Mouse (Mus musculus): Measurements from ENCODE around the gene Abcg5. TPM values are rescaled to one million over a fixed set of nuclear protein-coding genes. Genes with fewer than 3 reads are reported as not detected.

Gene Abcg5
- not detected for total RNA-seq (2022)

DNA sequence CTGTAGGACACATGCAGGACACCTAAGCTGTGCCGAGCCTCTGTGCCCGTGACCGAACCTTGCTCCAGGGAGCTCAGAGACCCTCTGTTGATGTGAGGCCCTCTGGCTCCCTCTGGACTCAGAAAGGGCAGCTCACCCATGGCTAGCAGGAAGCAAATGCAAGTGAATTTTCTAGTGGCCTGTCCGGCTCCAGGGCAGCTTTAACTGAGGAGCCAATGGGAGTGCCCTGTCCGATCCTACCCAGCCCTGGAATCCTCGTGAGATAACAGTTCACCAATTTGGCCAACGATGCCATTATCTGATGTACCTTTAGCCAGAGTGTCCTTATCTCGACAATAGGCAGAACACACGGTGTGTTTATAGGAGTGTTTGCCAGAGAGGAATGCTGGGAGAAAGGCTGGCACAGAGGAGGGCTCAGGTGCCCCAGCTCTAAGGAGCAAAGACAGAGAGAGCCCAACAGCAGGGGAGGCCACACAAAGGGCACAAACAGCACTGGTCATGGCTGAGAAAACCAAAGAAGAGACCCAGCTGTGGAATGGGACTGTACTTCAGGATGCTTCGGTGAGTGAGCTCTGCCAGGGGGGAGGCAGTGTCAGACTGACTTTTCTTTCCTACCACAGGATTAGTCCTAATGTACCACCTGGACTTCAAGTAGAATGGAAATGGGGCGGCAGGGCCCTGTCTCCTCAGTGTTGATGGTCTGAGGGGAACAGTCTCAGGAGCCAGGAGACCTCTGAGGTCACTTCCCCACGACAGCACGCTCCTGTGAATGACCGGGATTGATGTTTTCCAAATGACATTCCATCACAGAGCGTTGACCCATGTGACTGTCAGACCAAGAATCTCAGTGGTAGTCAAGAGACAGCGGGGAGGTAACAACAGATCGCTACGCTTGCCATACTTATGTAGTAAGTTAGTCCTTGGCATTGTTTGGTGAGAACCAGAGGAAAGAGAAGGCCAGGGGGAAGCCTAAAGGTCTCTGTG lies at the start of gene Abcg5:
TSS of gene Abcg5 (minus strand) at position 278 of the 984 bp plus-strand sequence.
- DNase-seq (ENCODE audit: low spot score in 2 of 2) = no peak

GRCm38 (mm10) chr17:84732612-84733011 lies 49.8 kb upstream of the Abcg5 start:
- no peak for DNase-seq (ENCODE audit: low spot score in 2 of 2)

DNA sequence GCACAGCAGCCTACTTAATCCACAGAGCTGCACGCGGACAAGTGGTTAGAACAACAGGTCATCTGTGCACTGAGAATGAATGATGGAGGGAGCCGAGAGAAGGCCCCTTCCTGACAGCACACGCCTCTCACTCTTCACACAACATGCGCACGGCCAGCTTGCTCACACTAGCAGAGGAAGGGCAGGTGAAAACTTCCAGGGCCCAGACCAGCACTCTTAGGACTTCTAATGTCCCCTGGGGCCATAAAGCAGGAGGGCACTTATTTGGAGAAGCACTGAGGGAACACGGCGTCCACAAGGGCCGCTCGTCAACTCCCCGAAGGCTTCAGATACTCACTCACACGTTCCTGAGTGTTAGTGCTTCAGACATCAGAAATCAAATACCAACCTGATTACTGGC lies 48.5 kb upstream of the Abcg5 start:
- DNase-seq (ENCODE audit: low spot score in 2 of 2) = no peak

- DNase-seq (ENCODE audit: low spot score in 2 of 2) = no peak
Measured at GRCm38 (mm10) chr17:84729140-84729539, 46.3 kb upstream of the Abcg5 start.

- no peak for DNase-seq (ENCODE audit: low spot score in 2 of 2)
Measured at GRCm38 (mm10) chr17:84728201-84728911, 45.5 kb upstream of the Abcg5 start.

DNA sequence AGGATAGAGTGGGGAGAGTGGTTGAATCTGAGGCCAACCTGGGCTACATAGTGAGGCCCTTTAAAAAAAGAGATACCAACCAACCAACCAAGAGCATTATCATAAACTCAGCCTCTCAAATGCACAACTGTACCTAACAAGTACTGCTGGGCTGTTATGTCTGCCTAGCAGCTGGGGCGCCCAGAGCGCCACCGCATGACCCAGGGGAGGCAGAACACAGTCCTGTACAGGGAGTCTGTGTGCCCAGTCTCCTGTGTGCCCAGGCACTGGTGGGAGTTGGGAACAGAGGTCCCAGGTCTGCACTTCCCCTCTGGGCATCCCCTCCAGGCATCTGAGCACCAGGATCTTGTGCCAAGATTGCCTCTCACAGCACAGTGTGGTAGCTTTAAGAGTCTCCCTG lies 42.4 kb upstream of the Abcg5 start:
- no peak for DNase-seq (ENCODE audit: low spot score in 2 of 2)

DNA sequence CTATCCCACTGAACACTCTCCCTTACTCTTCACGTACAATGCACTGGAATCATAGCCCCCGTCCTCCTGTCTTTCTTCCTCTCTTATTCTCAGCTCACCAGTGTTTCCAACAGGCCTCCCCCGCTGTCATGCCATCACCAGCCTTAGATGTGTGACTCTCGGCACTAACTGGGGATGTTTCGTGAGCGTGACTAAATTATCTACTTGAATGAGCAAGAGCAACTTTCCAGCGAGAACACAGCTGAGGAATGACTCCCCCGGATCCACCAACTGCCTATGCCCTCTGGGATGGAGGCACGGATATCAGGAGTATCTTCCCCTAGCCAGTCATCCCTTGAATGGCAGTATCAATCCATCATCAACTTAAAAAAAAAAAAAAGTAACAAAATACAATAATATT lies 41.2 kb upstream of the Abcg5 start:
- no peak for DNase-seq (ENCODE audit: low spot score in 2 of 2)

DNA sequence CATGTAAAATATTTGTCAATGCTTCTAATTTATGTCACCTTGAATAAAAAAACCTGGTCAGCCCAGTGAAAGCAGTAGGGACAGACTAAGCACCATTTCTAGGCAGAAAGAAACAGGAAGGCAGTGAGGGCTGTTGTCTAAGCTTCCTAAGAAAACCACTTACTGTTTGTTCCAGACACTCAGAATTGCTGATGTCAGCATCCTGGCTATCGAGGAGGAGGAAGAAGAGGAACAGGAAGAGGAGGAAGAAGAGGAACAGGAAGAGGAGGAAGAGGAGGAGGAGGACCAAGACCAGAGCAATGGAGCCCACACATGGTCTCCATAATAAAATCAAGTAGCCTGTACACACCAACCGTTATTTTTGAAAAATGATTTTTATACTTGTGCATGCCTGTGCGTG lies 36.3 kb upstream of the Abcg5 start:
- no peak for DNase-seq (ENCODE audit: low spot score in 2 of 2)

- no peak for DNase-seq (ENCODE audit: low spot score in 2 of 2)
Measured at GRCm38 (mm10) chr17:84717416-84717815, 34.6 kb upstream of the Abcg5 start.

DNA sequence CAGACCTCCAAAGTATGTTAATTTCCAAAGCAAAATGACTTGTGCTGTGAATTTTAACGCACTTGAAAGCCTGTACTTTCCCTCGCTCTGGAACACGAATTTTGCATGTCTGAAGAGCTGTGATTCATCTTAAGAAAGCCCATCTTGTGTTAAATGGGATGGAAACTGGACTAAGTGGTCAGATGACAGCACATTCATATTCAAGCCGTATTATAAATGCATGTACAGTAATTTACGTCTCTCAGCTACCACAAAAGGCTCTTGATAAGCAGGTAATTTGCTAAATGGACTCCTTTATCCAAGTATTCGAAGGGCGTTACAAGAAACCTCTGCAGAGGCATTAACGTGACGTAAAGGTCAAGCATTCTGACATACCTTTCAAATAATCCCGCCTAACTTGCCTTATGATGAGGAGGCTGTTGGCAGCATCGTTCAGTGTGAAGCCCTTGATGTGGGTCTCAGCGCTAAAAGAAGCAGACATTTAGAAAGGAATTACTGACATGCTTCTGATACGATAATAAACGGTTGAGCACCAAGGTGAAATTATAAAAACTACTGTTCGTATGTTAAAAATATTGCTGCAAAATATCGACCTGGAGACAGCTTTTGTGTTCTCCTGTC lies 33.6 kb upstream of the Abcg5 start:
- DNase-seq (ENCODE audit: low spot score in 2 of 2) = no peak

GRCm38 (mm10) chr17:84714930-84715329 lies 32.1 kb upstream of the Abcg5 start:
- DNase-seq (ENCODE audit: low spot score in 2 of 2) = no peak

GRCm38 (mm10) chr17:84713563-84714164 lies 30.9 kb upstream of the Abcg5 start:
- DNase-seq (ENCODE audit: low spot score in 2 of 2) = peak in 1 of 2 experiments; percentile 51

DNA sequence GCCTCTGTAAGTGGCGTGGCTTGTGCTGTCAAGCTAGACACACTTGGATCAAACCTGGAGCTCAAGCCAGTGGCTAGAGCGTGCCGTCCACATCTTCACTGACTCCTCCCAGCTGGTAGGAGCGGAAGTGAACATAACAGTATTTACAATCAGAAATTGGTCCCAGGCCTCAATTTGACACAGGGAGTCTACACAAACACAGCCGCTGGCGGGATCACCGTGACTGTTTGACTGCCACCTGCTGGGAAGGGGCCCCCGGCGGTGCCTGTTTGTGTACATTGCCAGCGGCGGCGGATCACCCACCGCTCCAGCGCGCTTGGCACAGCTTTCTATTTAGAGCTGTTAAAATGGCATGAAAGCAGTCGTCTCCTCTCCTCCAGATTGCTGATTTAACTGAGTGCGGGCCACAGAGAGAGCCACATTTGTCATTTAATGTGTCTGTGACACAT lies 26.6 kb upstream of the Abcg5 start:
- DNase-seq (ENCODE audit: low spot score in 2 of 2) = no peak

- no peak for DNase-seq (ENCODE audit: low spot score in 2 of 2)
Measured at GRCm38 (mm10) chr17:84708818-84709217, 26.0 kb upstream of the Abcg5 start.

DNA sequence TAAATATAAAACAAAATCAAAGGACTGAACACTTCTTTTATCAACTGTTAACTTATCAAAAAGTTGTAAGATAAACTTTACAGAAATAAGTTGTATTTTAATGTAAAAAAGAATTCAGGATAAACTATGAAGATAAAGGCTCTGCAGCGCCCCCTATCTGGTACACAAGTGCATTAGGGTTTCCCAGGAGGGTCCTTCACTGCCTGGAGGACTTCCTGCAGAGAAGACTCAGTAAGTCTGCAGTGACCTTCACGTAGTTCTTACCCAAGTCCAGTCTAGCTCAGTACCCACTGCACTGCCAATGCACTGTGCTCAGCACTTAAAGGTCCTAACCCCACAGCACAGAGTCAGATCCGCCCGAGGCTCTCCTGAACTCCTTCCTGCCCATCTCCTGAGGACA lies 24.6 kb upstream of the Abcg5 start:
- no peak for DNase-seq (ENCODE audit: low spot score in 2 of 2)

DNA sequence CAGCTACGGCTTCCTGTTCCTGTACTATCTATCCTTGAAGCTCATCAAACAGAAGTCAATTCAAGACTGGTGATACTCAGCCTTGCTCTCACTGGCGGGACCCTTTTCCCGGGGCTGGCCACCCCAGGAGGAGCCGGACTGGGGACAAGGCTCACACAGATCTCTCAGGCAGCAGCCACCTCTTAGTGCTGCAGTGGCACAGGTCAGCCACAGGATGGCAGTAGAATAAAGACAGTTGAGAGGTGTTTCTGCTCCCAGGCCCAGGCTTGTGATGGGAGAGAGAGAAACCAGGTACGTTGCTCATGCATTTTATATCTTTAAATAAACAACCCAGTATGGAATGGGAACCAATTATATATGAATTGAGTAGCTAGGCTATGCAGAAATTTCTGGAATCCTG lies 15.9 kb upstream of the Abcg5 start:
- DNase-seq (ENCODE audit: low spot score in 2 of 2) = peak; percentile 56 to 76

DNA sequence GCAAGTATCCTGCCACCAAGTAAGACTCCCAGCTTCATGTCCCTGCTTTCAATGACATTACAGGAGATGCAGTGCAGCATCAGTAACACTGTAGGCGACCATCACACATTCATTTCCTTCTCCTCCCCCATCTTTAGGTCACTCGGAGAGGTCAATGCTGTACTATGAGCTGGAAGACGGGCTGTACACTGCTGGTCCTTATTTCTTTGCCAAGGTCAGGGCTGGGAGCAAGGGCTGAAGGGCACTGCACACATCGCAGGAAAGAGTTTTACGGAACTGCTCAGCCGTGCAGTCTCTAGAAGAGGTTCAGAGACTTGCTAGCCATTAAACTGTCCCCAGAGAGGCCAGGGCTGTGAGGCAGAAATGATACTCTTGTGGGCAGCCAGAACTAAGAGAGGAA lies 13.7 kb upstream of the Abcg5 start:
- no peak for DNase-seq (ENCODE audit: low spot score in 2 of 2)

DNA sequence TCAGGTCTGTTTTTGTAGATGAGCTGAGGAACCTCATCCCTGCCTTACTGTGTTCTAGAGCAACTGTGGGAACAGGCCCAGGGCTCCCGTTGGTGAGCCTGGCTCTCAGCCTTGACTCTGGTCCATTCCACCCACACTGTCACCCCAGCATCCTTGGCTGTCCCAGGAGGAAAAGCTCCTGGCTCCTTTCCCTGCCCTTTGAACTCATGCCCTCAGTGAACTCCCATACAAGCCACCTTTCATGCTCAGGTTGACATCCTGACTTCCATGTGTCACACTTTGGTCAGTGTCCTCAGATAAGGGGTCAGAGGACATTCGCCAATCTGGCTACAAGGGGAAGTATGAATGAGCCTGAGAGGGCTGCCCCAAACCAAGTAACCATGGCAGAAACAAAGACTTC lies 10.9 kb upstream of the Abcg5 start:
- no peak for DNase-seq (ENCODE audit: low spot score in 2 of 2)

DNA sequence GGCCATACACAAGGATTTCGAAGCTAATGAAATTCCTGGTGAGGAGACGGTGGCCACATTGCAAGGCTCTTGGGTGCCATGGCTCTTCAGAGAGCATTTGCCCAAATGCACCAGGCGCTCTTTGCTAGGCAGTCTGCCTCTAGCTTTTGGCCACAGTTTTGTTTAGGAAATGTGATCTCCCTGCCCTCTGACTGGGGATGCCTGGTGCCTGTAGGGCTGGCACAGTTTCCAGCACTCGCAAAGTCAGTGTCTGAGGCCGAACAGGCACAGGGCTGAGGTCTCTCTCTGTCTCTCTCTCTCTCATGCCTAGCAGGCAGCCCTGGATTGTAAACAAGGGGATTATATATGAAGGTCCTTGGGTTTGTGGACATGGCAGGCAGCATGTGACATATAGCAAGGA lies 7.3 kb upstream of the Abcg5 start:
- DNase-seq (ENCODE audit: low spot score in 2 of 2) = no peak

DNA sequence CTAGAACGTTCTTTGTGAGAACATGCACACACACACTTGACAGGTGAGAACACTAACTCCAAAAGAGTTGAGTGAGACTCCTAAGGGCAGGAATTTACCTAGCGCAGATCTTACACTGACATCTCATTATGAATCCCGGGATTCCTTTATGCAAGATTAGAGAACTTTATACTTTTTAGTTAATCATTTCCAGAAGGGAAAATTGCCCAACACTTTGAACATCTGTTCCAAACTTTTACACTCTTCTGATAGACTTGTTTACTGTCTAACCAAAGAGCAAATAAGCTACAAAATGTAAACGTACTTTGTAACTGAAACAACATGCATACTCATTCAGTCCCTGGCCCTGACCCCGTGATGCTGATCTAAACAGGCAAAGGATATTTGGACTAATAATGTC lies 6.5 kb upstream of the Abcg5 start:
- DNase-seq (ENCODE audit: low spot score in 2 of 2) = no peak

DNA sequence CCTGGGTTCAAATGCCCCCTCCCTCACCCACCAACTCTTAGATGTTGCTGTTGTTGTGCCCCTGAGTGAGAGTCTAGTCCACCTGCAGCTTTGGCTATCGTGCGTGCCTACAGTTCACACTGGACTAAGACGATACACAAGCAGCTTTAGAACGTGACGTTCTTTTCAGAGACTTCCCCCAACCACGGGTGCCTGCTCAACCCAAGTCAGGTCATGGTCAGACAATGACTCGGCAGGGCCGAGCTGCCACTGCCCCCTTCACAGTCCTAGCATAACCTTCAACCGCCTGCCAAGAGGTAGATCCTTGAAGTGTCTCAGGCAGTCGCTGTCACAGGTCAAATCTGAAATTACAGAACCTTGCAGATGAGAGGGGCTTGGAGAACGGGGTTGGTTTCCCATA lies 6.0 kb upstream of the Abcg5 start:
- DNase-seq (ENCODE audit: low spot score in 2 of 2) = no peak

- DNase-seq (ENCODE audit: low spot score in 2 of 2) = no peak
Measured at GRCm38 (mm10) chr17:84687994-84688393, 5.2 kb upstream of the Abcg5 start.
